Mouse (Mus musculus) gastrocnemius, postnatal 36 days (tissue): ENCODE measurements around the gene Vmn1r23. TPM values are rescaled to one million over a fixed set of nuclear protein-coding genes. Genes with fewer than 3 reads are reported as not detected.
"Not testable (repeated sequence)": the region's sequence is repeated elsewhere in the genome, so short reads cannot be mapped to it uniquely, and the experiment has no call there.

ENCODE experiments used
- DNase-seq, 2 experiments: peaks; one replicate each; pipeline ENCODE4 v3.0.0; 2022
- intact Hi-C: fragments of 180-260 bp; cut with DNase I; formaldehyde crosslinking; loops from one replicate; pipeline ENCODE4 v1.15.1; 2025
- long read RNA-seq, 2 experiments: library from polyadenylated mRNA; stranded (forward); transcript quantifications; one replicate each; pipeline ENCODE4 v2.0.0; 2021
- total RNA-seq, 2 experiments: library from RNA; stranded (reverse); gene quantifications; 2 replicates each; pipeline ENCODE4 v1.2.3; 2021

Vmn1r23 gene
- not detected for total RNA-seq
- long read RNA-seq, experiment 1, result 0 reads
- long read RNA-seq, experiment 2, result 0 reads

DNA sequence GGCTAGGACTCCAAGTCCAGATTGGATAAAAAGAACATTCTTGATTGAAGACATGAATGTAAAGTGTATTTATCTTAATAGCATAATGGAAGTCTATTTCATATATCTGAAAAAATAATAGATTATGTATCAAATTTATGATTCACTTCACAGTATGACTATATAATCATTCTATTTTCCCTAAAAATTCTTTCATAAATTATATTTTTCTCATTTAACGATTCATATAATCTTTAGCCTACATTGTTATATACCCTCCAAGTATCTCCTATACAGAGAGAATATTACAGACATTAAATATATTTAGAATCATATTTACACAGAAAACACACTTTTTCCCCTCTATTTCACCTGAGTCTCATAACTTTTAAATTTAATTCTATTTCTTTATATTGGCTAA, at the start of gene Vmn1r23:
TSS of gene Vmn1r23 (minus strand) at position 101 of the 400 bp plus-strand sequence.
- no peak for DNase-seq

DNA sequence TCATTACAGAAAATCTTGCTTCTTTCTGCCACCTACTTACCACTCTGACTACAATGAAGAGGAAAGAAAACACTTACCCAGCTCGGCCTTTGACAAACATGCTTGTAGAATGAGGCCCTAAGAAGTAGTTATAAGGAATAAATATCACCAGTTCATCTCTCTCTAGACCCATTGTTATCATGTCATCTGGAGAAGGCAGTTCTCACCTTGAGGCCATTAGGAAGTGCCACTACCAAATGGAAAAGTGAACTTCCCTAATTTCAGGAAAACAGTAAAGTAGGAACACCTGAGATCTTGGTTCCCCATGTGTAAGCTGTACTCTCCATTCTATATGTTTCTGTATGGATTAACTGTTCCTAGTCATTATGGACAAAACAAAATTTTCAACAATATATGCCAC, 34.8 kb upstream of the Vmn1r23 start, which contains the start of gene Vmn1r24:
TSS of gene Vmn1r24 (minus strand) at position 101 of the 400 bp plus-strand sequence.
- intact Hi-C loops, DNase-seq: not testable (repeated sequence)

More for the DNA sequence above, at the start of gene Vmn1r23:
- intact Hi-C loops, result no loop called here

DNA sequence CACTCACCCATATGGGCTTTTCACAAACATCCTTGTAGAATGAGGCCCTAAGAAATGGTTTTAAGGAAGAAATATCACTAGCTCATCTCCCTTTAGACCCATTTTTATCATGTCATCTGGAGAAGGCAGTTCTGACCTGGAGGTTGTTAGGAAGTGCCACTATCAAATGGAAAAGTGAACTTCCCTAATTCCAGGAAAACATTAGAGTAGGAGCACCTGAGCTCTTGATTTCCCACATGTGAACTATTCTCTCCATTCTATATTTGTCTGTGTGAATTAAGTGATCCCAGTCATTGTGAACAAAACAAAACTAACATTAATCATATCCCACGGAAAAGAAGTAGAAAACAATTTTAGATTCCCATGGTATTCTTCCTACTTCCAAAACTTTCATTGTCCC, 18.7 kb downstream of the Vmn1r23 start, which contains the start of gene Vmn1r22:
TSS of gene Vmn1r22 (minus strand) at position 101 of the 400 bp plus-strand sequence.
- intact Hi-C loops, result no loop called here
- no peak for DNase-seq

Other genes with a start within 250 kb of the Vmn1r23 start
- gene Pyurf, start 234.8 kb downstream of the Vmn1r23 start, total RNA-seq, result 10 to 100 TPM; 11.8 TPM
- gene Lancl2, start 224.3 kb downstream of the Vmn1r23 start, total RNA-seq, result 1 to 10 TPM; 7.3 to 9.7 TPM
- 1 to 10 TPM; 3.8 to 4.6 TPM for gene Vopp1, start 101.7 kb downstream of the Vmn1r23 start, total RNA-seq
- not detected for gene Vmn1r21, start 76.5 kb downstream of the Vmn1r23 start, total RNA-seq
- not detected for gene Vmn1r22, start 18.8 kb downstream of the Vmn1r23 start, total RNA-seq
- not detected for gene Vmn1r24, start 34.7 kb upstream of the Vmn1r23 start, total RNA-seq
- not detected for gene Vmn1r25, start 54.0 kb upstream of the Vmn1r23 start, total RNA-seq
- gene Vmn1r26, start 88.3 kb upstream of the Vmn1r23 start, total RNA-seq, result not detected